Mouse (Mus musculus) right cerebral cortex, postnatal 4 days (tissue): ENCODE results near the gene Gm4791.

Experiments used
- DNase-seq: peaks from one replicate; pipeline ENCODE4 v3.0.0-alpha.2; 2022

Gm4791 gene

DNA sequence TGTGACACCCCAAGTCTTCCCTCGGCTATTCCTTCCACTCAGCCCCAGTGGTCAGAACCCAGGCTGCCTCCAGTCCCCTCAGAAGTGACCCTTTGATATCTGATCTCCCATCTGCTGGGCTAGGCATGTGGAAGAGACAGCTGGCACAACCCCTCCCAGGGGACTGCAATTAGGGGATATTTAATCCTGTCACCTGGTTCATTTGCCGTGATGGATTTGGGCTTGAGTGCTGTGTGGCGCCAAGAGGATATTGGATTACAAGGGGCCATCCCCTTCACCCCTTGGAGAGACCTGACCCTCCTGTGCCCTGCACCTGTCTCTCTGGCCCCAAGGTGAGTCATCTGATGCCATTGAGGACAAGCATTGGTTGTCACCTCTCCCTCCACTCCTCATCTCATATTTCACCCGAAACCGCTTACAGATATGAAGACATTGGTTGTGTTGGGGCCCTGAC lies at the start of gene Gm4791:
TSS of gene Gm4791 (plus strand) at position 404 of the 454 bp plus-strand sequence.
- DNase-seq: no peak

DNA sequence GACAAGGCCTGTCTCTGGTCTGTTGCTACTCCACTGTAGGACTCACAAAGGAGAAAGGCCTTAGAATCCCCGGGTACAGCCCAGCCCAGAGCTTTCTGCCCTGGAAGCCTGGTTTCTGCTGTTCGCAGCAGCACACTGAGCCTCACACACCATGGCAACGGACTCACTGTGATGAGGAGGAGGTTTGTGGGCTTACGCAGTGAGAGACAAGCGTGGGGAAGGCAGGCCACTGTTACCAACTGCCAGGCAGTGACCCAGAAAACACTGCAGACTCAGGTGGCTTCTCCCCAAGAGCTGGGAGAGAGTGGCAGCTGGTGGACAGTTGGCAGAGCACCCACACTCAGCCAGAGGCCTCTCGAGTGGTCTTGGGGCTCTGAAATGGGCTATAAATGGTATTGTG lies 42.3 kb upstream of the Gm4791 start:
- DNase-seq: no peak

DNA sequence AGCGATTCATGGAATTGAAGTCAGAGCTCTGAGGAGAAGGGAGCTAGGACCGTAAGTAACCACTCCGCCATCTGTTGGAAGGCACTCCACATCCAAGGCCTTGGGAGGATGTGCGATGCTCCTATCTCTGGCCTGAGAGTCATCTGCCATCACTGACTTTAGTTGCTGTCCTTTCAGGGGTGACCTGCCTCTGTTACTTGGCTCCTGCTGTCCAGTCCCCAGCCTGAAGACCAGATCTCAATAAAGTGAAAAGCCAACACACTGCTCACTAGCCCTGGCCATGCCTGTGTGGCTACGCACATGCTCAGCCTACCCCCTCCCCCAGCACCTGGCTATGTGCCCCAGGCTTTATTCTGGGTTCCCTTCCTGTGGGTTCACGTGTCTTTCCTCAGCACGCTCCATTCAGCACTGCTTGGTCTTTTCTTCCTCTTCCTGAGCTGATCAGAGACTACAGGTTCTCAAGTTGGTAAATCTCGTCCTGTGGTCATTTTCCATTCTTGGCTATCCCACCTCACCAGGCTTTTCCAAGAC lies 41.1 kb upstream of the Gm4791 start:
- no peak for DNase-seq

DNA sequence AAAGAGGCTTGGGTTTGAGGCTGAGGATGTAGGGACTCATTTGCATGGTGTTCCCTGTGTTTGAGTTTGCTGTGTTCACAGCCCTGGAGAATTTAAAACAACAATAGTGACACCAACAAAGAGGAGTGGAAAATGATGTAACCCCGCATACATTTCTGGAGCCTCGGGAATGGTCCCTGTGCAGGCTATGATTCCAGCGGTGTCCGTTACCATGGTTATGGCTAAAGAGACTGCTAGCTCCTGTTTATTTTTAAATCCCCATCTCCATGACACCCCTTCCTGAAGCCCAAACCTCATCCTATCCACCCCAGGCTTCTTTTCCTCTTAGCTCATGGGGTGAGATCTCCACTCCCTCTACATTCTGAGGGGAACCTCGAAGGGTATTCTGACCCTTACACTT lies 32.5 kb upstream of the Gm4791 start:
- no peak for DNase-seq

DNA sequence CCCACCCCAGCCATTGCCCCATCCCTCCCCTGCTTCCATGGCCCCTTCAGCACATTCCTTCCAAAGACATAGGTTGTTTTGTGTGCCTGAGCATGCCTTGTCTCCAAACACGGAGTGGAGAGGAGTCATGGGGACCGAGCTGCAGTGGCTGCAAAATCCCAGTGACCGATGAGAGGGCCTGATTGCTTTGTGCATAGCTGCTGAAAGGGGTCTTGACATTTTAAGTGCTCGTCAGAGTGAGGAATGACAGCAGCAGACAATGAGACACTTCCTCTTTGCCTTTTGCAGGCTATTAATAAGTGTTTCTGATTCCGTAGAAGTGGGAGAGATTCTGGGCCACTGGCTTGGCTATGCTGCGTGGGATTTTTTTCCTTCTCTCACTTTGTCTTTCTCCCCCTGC lies 29.6 kb upstream of the Gm4791 start:
- no peak for DNase-seq

DNA sequence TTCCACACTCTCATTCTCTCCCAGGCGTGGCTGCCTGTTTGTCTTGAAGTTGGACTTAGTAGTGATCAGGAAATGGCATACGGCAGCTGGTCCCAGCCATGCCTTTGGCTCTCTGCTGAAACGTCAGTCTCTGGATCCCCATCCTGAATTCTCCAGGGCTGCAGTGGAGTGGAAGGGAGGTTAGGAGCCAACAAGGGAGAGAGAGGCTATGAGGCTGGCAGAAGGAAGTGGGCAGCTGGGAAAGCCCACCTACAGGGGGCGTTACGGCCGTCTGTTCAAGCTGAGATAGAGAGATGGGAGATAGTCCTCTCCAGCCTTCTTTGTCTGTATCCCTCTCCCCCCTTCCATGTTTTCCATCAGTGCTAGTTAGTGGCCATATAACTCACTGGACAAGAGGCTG lies 29.1 kb upstream of the Gm4791 start:
- DNase-seq: no peak

DNA sequence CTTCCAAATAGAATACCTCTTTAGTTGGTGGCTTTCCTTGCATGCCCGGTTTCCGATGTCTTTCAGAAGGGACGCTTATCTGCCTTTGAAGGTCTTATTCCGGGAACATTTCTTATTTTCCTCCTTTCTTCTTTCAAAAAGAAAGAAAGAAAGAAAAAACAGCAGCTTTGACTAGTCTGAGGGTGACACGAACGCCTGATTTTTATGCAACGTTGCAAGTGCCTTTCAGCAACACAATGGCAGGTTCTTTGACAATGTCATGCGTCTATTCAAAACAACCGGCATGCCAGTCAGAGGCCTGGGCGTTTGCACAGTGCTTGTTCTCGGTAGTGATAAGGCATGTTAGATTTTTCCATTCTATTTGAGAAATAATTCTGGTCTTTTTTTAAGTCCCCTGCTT lies 19.7 kb upstream of the Gm4791 start:
- no peak for DNase-seq

DNA sequence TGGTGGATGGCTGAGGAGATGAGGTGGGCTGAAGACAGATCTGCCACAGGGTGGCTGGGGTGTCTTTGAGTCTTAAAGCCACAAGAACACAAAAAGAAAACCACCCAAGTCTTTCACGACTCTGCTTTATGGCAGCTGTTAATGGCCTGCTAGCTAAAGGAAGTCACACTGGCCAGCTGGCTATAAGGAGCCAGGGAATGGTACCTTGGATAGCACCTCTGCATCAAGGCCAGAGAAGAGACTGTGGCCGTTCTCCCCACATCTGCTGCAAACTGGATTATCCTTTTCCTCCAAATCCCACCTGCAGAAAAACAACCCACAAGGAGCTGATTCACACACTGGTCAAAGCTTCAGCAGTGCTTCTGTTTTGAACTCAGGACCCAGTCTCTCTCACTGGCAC lies 18.4 kb upstream of the Gm4791 start:
- no peak for DNase-seq

DNA sequence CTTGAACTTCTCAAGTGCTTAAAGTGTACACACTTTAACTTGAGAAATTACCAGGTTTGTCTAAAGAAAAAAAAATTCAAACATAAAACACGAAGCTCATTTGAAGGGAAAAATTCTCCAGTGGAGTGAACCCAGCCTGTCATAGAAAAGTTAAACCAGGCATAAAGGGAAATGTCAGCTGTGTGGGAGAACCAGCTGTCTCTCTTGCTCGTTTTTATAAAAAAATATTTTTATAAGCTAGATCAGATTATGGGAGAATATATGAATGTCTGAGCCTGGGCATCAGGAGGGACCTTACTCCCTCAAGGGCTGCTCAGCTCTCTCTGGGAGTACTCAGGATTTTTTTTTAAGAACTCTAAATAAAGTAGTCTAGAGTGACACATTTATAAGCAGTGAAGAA lies 15.1 kb upstream of the Gm4791 start:
- DNase-seq: no peak

DNA sequence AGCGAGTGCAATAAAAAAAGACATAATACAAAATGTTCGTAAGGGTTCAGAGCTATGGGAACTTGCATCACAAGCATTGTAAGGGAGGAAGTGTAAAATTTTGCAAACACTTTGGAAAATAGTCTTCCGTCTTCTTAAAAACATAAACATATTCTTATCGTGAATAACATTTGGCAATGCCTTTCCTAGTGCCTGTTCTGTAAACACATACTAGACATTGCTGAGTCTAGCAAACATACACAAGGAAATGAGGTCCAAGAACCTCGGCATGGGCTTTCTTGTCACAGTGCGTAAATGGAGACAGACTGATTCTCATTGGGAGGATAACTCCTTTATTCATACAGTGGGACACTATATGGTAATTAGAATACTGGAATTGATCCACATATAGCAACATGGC lies 43.0 kb downstream of the Gm4791 start:
- no peak for DNase-seq
